Mouse (Mus musculus) MEL (cell line): ENCODE measurements around the gene Mylip.

ENCODE experiments used
- CTCF ChIP-seq, 3 experiments: IDR thresholded peaks in 2 of 3; conservative IDR thresholded peaks in 1 of 3; 2 replicates each; pipeline ENCODE4 v1.5.1; 2011 to 2012; ENCODE audit warnings: low read length in 3 of 3, low read depth in 2 of 3, mild to moderate bottlenecking in 2 of 3, improper control_type of control experiment in 1 of 3, inconsistent platforms in 1 of 3, mixed read lengths in 1 of 3, moderate library complexity in 1 of 3; ENCODE audit not compliant: control insufficient read depth in 1 of 3, insufficient read depth in 1 of 3, poor library complexity in 1 of 3, severe bottlenecking in 1 of 3
- GABPA ChIP-seq: IDR thresholded peaks from 2 replicates; pipeline ENCODE4 v1.6.1; 2012; ENCODE audit warnings: low read depth, mild to moderate bottlenecking, inconsistent platforms, low read length, improper control_type of control experiment, moderate library complexity
- SMC3 ChIP-seq: IDR thresholded peaks from 2 replicates; pipeline ENCODE4 v1.6.1; 2011; ENCODE audit warnings: low read depth, low read length, improper control_type of control experiment

- TF ChIP-seq CTCF (IDR thresholded peaks at IDR 0.05 in 2 of 3, conservative IDR thresholded peaks at IDR 0.05 in 1 of 3; ENCODE audit: control insufficient read depth in 1 of 3, insufficient read depth in 1 of 3, low read depth in 2 of 3, low read length in 3 of 3, poor library complexity in 1 of 3, severe bottlenecking in 1 of 3): no peak
- no peak for TF ChIP-seq SMC3
- TF ChIP-seq GABPA: no peak
Measured at GRCm38 (mm10) chr13:45400700-45401099, 11.2 kb downstream of the Mylip start.
